Mouse (Mus musculus) CH12.LX (cell line): ENCODE measurements around the gene Rsl24d1. TPM values are rescaled to one million over a fixed set of nuclear protein-coding genes. Genes with fewer than 3 reads are reported as not detected.

Experiments
- DNase-seq: peaks from one replicate; pipeline ENCODE4 v3.0.0-alpha.2; 2013; ENCODE audit errors: extremely low read depth
- H3K27ac ChIP-seq: 2 replicates; pipeline ENCODE4 v1.5.1; 2012; ENCODE audit warnings: low read depth, mild to moderate bottlenecking, control low read depth, moderate library complexity; ENCODE audit not compliant: insufficient read depth
- H3K27me3 ChIP-seq: replicated peaks from 2 replicates; pipeline ENCODE3; 2012; ENCODE audit warnings: inconsistent platforms
- H3K36me3 ChIP-seq, 2 experiments: replicated peaks in 1 of 2; 2 replicates each; pipeline versions ENCODE3 to v1.6.1; 2012; ENCODE audit warnings: inconsistent platforms in 1 of 2, low read length in 1 of 2, mild to moderate bottlenecking in 1 of 2, mixed read lengths in 1 of 2, moderate library complexity in 1 of 2; ENCODE audit not compliant: control insufficient read depth in 1 of 2, insufficient read depth in 1 of 2
- H3K4me1 ChIP-seq, 2 experiments: 2 replicates each; pipeline ENCODE4 v1.6.1; 2012; ENCODE audit warnings: inconsistent platforms in 1 of 2, moderate library complexity in 1 of 2; ENCODE audit not compliant: insufficient read depth in 2 of 2, control insufficient read depth in 1 of 2
- H3K4me2 ChIP-seq: 2 replicates; pipeline ENCODE4 v1.6.1; 2012; ENCODE audit warnings: low read depth, mild to moderate bottlenecking, control low read depth; ENCODE audit not compliant: poor library complexity, insufficient read depth, severe bottlenecking
- H3K4me3 ChIP-seq, 3 experiments: fragments of 150-350 bp in 1 of 3; sonication (generic) in 1 of 3; replicated peaks in 1 of 3; 2 replicates each; pipeline versions ENCODE3 to v1.5.1; 2011 to 2012; ENCODE audit warnings: low read depth in 2 of 3, low read length in 2 of 3, mild to moderate bottlenecking in 2 of 3, moderate library complexity in 2 of 3, control low read depth in 1 of 3, improper control_type of control experiment in 1 of 3, inconsistent platforms in 1 of 3, mixed read lengths in 1 of 3; ENCODE audit not compliant: poor library complexity in 1 of 3
- H3K79me2 ChIP-seq: replicated peaks from 2 replicates; pipeline ENCODE4 v1.6.1; 2012; ENCODE audit warnings: mild to moderate bottlenecking, moderate library complexity; ENCODE audit not compliant: control insufficient read depth, poor library complexity, insufficient read depth, severe bottlenecking; ENCODE audit errors: extremely low read depth
- H3K9ac ChIP-seq: 2 replicates; pipeline ENCODE4 v1.6.1; 2012; ENCODE audit warnings: low read depth, mild to moderate bottlenecking, control low read depth, moderate library complexity; ENCODE audit not compliant: insufficient read depth
- H3K9me3 ChIP-seq: replicated peaks from 2 replicates; pipeline ENCODE3; 2012; ENCODE audit warnings: low read length, inconsistent platforms, mixed read lengths
- E2F4 ChIP-seq: IDR thresholded peaks from 2 replicates; pipeline ENCODE4 v1.6.1; 2011; ENCODE audit warnings: low read depth, low read length, improper control_type of control experiment; ENCODE audit not compliant: insufficient replicate concordance
- ELF1 ChIP-seq: IDR thresholded peaks from 2 replicates; pipeline ENCODE4 v1.6.1; 2014; ENCODE audit warnings: low read depth, mild to moderate bottlenecking, inconsistent platforms, low read length, improper control_type of control experiment
- ETS1 ChIP-seq: conservative IDR thresholded peaks from 2 replicates; pipeline ENCODE4 v1.6.1; 2012; ENCODE audit warnings: low read depth, mild to moderate bottlenecking, inconsistent platforms, low read length, improper control_type of control experiment, moderate library complexity
- GABPA ChIP-seq: IDR thresholded peaks from 2 replicates; pipeline ENCODE4 v1.6.1; 2012; ENCODE audit warnings: low read depth, low read length, improper control_type of control experiment, inconsistent platforms; ENCODE audit not compliant: insufficient replicate concordance
- JUN ChIP-seq: IDR thresholded peaks from 2 replicates; pipeline ENCODE4 v1.6.1; 2011; ENCODE audit warnings: low read depth, mild to moderate bottlenecking, low read length, improper control_type of control experiment, moderate library complexity; ENCODE audit not compliant: insufficient read depth
- KAT2A ChIP-seq: IDR thresholded peaks from 2 replicates; pipeline ENCODE4 v1.6.1; 2012; ENCODE audit warnings: low read length, improper control_type of control experiment, inconsistent platforms; ENCODE audit not compliant: insufficient replicate concordance
- MAFK ChIP-seq: IDR thresholded peaks from 2 replicates; pipeline ENCODE4 v1.6.1; 2011; ENCODE audit warnings: low read length, improper control_type of control experiment; ENCODE audit not compliant: insufficient replicate concordance
- MAZ ChIP-seq: IDR thresholded peaks from 2 replicates; pipeline ENCODE4 v1.6.1; 2012; ENCODE audit warnings: low read depth, mild to moderate bottlenecking, inconsistent platforms, low read length, improper control_type of control experiment, moderate library complexity
- MYC ChIP-seq: IDR thresholded peaks from 2 replicates; pipeline ENCODE4 v1.6.1; 2011; ENCODE audit warnings: low read depth, mild to moderate bottlenecking, improper control_type of control experiment, low read length
- NELFE ChIP-seq: IDR thresholded peaks from 2 replicates; pipeline ENCODE4 v1.6.1; 2011; ENCODE audit warnings: low read depth, low read length, improper control_type of control experiment
- NRF1 ChIP-seq: IDR thresholded peaks from 2 replicates; pipeline ENCODE4 v1.6.1; 2014; ENCODE audit warnings: low read depth, mild to moderate bottlenecking, inconsistent platforms, low read length, improper control_type of control experiment, moderate library complexity
- PAX5 ChIP-seq: IDR thresholded peaks from 2 replicates; pipeline ENCODE4 v1.6.1; 2012; ENCODE audit warnings: low read length, inconsistent platforms, mixed read lengths
- POLR2A ChIP-seq: IDR thresholded peaks from 2 replicates; pipeline ENCODE4 v1.6.1; 2011; ENCODE audit warnings: low read depth, mild to moderate bottlenecking, improper control_type of control experiment, low read length
- RAD21 ChIP-seq: IDR thresholded peaks from 2 replicates; pipeline ENCODE4 v1.6.1; 2011; ENCODE audit warnings: low read depth, mild to moderate bottlenecking, low read length, improper control_type of control experiment, moderate library complexity
- RCOR1 ChIP-seq: conservative IDR thresholded peaks from 2 replicates; pipeline ENCODE4 v1.6.1; 2012; ENCODE audit warnings: low read depth, mild to moderate bottlenecking, inconsistent platforms, low read length, improper control_type of control experiment
- SIN3A ChIP-seq: IDR thresholded peaks from 2 replicates; pipeline ENCODE4 v1.6.1; 2012; ENCODE audit warnings: low read length, improper control_type of control experiment, inconsistent platforms
- UBTF ChIP-seq: IDR thresholded peaks from 2 replicates; pipeline ENCODE4 v1.6.1; 2012; ENCODE audit warnings: low read depth, mild to moderate bottlenecking, inconsistent platforms, low read length, improper control_type of control experiment, moderate library complexity
- USF1 ChIP-seq: IDR thresholded peaks from 2 replicates; pipeline ENCODE4 v1.6.1; 2014; ENCODE audit warnings: low read depth, mild to moderate bottlenecking, inconsistent platforms, low read length, improper control_type of control experiment
- USF2 ChIP-seq: conservative IDR thresholded peaks from 2 replicates; pipeline ENCODE4 v1.6.1; 2011; ENCODE audit warnings: low read depth, low read length, improper control_type of control experiment
- ZC3H11A ChIP-seq: IDR thresholded peaks from 2 replicates; pipeline ENCODE4 v1.6.1; 2012; ENCODE audit warnings: low read depth, mild to moderate bottlenecking, inconsistent platforms, low read length, improper control_type of control experiment
- ZKSCAN1 ChIP-seq: IDR thresholded peaks from 2 replicates; pipeline ENCODE4 v1.6.1; 2012; ENCODE audit warnings: low read depth, inconsistent platforms, low read length, improper control_type of control experiment, borderline replicate concordance
- ZNF384 ChIP-seq: IDR thresholded peaks from 2 replicates; pipeline ENCODE4 v1.6.1; 2012; ENCODE audit warnings: low read depth, low read length, improper control_type of control experiment, inconsistent platforms
- dilution Hi-C: fragments of 300-500 bp; cut with MboI; formaldehyde crosslinking; loops from 2 replicates; pipeline ENCODE4 v1.14.3; 2020; ENCODE audit warnings: low sequenced_read_pairs; ENCODE audit not compliant: extremely low pct_unique_long_range_greater_than_20kb, extremely low pct_ligation_motif_present
- in situ Hi-C: fragments of 300-500 bp; cut with MboI; formaldehyde crosslinking; loops from 3 replicates; pipeline ENCODE4 v1.14.3; 2019; ENCODE audit warnings: low sequenced_read_pairs, low pct_ligation_motif_present, low pct_unique_long_range_greater_than_20kb, mixed read lengths
- polyA plus RNA-seq: library from polyadenylated mRNA; unstranded; fragments of >175 nt; gene quantifications from 2 replicates; pipeline ENCODE4 v1.2.1, GENCODE M21; 2012; ENCODE audit warnings: low read depth; ENCODE audit not compliant: insufficient read length
- total RNA-seq, 2 experiments: library from RNA; depleted of rRNA; stranded (reverse); fragments of 300-350 nt in 1 of 2; fragments of >200 nt in 1 of 2; gene quantifications; 2 replicates each; pipeline ENCODE4 v1.2.3; 2012 to 2014

The Rsl24d1 gene
- total and polyA plus RNA-seq, 3 experiments, result 108 to 365 (median 202) TPM

- H3K4me3 ChIP-seq, result no peak overlapping the region
- no peak overlapping the region for H3K4me2 ChIP-seq
- H3K4me1 ChIP-seq, result peaks cover 0 to 21% of the 10 kb centered on the region in 2 experiments; a peak in 2 of 4 replicates
- no peaks in the 10 kb centered on the region for H3K79me2 ChIP-seq
- no peaks in the 10 kb centered on the region for H3K9me3 ChIP-seq
- dilution Hi-C loops, result no loop called here
- no peak overlapping the region for H3K9ac ChIP-seq
- H3K36me3 ChIP-seq, result peaks cover 0 to 7% of the 10 kb centered on the region in 2 experiments
- H3K27ac ChIP-seq, result no peak overlapping the region
- in situ Hi-C loops, result no loop called here
- no peak for DNase-seq
- no peaks in the 10 kb centered on the region for H3K27me3 ChIP-seq
- TF ChIP-seq ZNF384 (no peak), USF2 (no peak), POLR2A (no peak), MAZ (no peak), UBTF (no peak), ETS1 (no peak), ZC3H11A (no peak), MYC (no peak), E2F4 (no peak), PAX5 (no peak)
Measured at GRCm38 (mm10) chr9:73105141-73105540, 8.1 kb upstream of the Rsl24d1 start.

- no peak overlapping the region for H3K4me3 ChIP-seq
- no peaks in the 10 kb centered on the region for H3K9me3 ChIP-seq
- DNase-seq, result no peak
- H3K27me3 ChIP-seq, result no peaks in the 10 kb centered on the region
- H3K27ac ChIP-seq, result no peak overlapping the region
- no peak for TF ChIP-seq ZKSCAN1
- no peak for TF ChIP-seq ZC3H11A
- TF ChIP-seq NELFE, result no peak
- TF ChIP-seq MAFK, result no peak
- no peak for TF ChIP-seq RCOR1
- TF ChIP-seq NRF1, result no peak
- no peak for TF ChIP-seq ZNF384
- no peak for TF ChIP-seq SIN3A
- no peak for TF ChIP-seq KAT2A
- TF ChIP-seq RAD21, result no peak
- TF ChIP-seq JUN, result no peak
- TF ChIP-seq ELF1, result no peak
- TF ChIP-seq USF1, result no peak
- no peak for TF ChIP-seq GABPA
- no peak for TF ChIP-seq MAZ
- TF ChIP-seq ETS1, result no peak
- no peak for TF ChIP-seq MYC
- TF ChIP-seq, all 38 proteins: peak for 0
- in situ Hi-C loops (no loop called here), dilution Hi-C loops (no loop called here)
- H3K4me1 ChIP-seq, result peaks cover 0 to 21% of the 10 kb centered on the region in 2 experiments; a peak in 2 of 4 replicates
- no peak overlapping the region for H3K4me2 ChIP-seq
- peaks cover 0 to 7% of the 10 kb centered on the region in 2 experiments for H3K36me3 ChIP-seq
- H3K9ac ChIP-seq, result no peak overlapping the region
- H3K79me2 ChIP-seq, result no peaks in the 10 kb centered on the region
Measured at GRCm38 (mm10) chr9:73105771-73106170, 7.5 kb upstream of the Rsl24d1 start.
